Mouse (Mus musculus): ENCODE measurements around the gene Ube2l3.
"Not testable (repeated sequence)": the region's sequence is repeated elsewhere in the genome, so short reads cannot be mapped to it uniquely, and the experiment has no call there.

Ube2l3 gene

DNA sequence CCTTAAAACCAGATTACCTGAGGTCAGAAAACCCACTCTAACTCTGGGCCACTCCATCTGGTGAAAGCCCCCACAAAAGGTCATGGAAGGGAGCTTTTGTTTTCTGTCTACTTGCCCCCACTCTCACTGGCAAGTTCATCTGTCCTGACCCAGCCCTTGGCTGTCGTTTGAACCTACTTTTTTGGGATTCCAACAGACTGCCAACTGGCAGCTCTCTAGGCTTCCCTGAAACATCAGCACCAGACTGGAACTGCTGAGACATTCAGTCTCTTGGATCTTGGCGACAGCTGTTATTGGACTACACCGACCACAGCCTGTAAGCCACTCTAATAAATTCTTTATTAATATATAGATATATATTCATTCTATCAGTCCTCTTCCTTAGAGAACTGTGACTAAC lies 19.4 kb downstream of the Ube2l3 start:
- Histone ChIP-seq H3K27me3 (ENCODE audit: control insufficient read depth, insufficient read depth, low read length, poor library complexity, severe bottlenecking) (no peaks in the 10 kb centered on the region), H3K36me3 (ENCODE audit: control insufficient read depth, insufficient read depth, low read length, poor library complexity, severe bottlenecking) (no peaks in the 10 kb centered on the region)
- DNase-seq (ENCODE audit: low read depth, low spot score) = no peak

DNA sequence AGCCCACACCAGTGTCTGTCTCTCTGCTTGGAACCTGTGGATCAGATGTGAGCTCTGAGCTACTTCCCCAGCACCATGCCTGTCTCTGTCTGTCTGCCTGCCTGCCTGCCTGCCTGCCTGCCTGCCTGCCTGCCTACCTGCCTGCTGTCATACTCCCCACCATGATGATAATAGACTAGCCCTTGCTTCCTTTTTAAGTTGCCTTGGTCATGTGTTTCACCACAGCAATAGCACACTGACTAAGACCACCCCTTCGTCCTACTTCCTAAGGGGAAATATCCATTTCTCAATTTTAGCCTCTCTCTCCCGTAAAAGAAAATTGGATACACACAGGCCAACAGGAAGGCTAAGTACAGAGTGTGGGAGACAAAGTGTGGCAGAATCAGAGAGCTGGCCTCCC lies 20.3 kb downstream of the Ube2l3 start:
- no peak for DNase-seq (ENCODE audit: low read depth, low spot score)
- Histone ChIP-seq H3K27me3 (ENCODE audit: control insufficient read depth, insufficient read depth, low read length, poor library complexity, severe bottlenecking) (no peaks in the 10 kb centered on the region), H3K36me3 (ENCODE audit: control insufficient read depth, insufficient read depth, low read length, poor library complexity, severe bottlenecking) (no peaks in the 10 kb centered on the region)

DNA sequence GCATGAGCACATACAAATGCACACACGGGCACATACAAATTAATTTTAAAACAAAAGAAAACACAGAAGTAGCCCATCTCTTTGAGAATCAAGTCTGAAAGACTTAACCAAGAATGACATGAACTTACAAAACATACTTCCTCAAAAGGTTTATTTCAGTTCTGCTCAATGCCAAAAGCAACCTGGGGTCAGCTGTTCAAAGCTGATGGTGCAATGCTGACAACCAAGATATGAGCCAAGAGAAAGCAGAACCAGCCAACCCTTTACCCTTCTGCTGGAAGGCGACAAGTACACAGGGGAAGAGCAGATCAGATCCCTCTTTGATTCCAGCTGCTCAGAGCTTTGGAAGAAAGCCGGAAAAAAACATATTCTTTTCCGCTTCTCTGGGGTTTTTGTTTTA lies 21.1 kb downstream of the Ube2l3 start:
- Histone ChIP-seq H3K36me3 (ENCODE audit: control insufficient read depth, insufficient read depth, low read length, poor library complexity, severe bottlenecking) (no peaks in the 10 kb centered on the region), H3K27me3 (ENCODE audit: control insufficient read depth, insufficient read depth, low read length, poor library complexity, severe bottlenecking) (no peaks in the 10 kb centered on the region)
- peak; percentile 77 for DNase-seq (ENCODE audit: low read depth, low spot score)

DNA sequence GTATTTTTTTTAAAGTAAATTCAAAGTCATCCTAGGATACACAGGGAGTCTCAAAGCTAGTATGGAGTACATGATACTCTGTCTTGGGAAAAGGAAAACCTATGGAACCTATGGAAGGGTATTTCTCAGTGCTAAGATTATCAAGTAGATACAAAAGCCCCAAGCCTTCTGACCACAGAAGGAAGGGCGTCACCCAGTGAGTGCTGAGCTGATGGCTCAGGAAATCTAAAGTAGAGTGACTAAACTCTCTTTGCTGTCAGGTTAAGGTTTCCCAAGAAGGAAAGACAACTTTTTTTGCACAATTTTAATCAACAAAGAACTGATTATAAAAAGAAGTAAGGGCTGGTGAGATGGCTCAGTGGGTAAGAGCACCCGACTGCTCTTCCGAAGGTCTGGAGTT lies 22.7 kb downstream of the Ube2l3 start:
- DNase-seq (ENCODE audit: low read depth, low spot score) = no peak
- Histone ChIP-seq H3K27me3 (ENCODE audit: control insufficient read depth, insufficient read depth, low read length, poor library complexity, severe bottlenecking) (no peaks in the 10 kb centered on the region), H3K36me3 (ENCODE audit: control insufficient read depth, insufficient read depth, low read length, poor library complexity, severe bottlenecking) (peaks cover 6% of the 10 kb centered on the region)

DNA sequence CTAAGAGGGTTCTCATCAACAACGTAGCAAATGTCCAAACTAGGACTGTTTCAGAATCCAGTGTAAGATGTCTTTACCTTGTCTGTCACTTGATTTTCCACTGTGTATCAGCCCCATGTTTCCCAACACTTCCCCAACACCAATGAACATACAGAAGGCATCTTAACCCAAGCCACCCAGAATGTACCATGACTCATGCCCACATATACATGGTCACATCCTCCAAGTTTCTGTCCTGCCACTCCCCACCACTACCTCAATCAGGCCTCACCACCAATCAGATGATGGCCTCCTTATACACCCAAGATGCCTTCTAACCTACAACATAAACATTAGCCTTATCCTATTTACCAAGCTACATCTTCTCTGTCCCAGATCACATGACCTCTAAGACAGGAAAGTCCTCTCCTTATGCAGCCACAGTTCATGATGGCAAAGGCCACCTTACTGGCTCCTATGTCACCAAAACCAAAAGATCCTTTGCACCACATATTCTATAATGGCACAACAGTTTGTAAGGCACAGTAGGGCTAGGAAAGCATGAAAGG lies 24.8 kb downstream of the Ube2l3 start:
- Histone ChIP-seq H3K27me3 (ENCODE audit: control insufficient read depth, insufficient read depth, low read length, poor library complexity, severe bottlenecking) (no peaks in the 10 kb centered on the region), H3K36me3 (ENCODE audit: control insufficient read depth, insufficient read depth, low read length, poor library complexity, severe bottlenecking) (peaks cover 6% of the 10 kb centered on the region)
- DNase-seq (ENCODE audit: low read depth, low spot score) = no peak

DNA sequence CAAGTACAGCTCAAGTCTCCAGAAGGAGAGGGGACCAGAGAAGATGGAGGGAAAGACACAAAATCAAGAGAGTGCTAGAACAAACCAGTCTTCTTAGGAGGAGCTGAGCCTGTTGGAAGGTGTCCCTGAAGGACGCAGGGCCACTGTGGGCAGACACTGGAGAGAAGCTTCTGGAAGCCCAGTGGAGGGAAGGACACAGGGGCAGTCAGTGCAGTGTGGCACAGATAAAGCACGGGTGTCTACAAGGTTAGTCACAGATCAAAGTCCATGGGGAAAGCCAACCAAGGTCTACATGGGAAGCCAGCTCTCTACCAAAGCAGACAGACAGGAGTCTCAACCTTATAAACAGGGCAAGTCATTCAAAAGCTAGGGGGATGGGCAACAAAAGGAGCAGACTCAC lies 26.7 kb downstream of the Ube2l3 start:
- no peak for DNase-seq (ENCODE audit: low read depth, low spot score)
- peaks cover 6% of the 10 kb centered on the region for H3K36me3 ChIP-seq (ENCODE audit: control insufficient read depth, insufficient read depth, low read length, poor library complexity, severe bottlenecking)

DNA sequence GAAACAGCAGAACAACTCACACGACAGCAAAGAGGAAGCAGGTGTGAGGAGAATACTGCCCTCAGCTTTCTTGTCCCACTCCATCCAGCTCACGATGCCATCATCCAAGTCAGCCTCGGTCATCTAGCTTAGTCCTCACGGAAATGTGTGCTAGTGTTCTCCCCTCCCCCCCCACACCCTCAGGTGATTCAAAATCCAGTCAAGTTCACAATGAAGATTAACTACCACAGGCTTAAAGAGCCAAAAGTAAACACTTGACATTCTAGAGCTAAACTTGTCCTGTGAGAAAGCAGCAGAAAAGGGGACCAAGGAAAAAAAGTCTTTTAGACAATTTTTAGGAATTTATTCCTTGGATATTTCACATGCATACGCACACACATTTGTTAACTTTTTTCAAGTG lies 34.4 kb downstream of the Ube2l3 start:
- H3K27me3 ChIP-seq (ENCODE audit: control insufficient read depth, insufficient read depth, low read length, poor library complexity, severe bottlenecking) = no peaks in the 10 kb centered on the region
- peaks cover 10% of the 10 kb centered on the region for H3K36me3 ChIP-seq (ENCODE audit: control insufficient read depth, insufficient read depth, low read length, poor library complexity, severe bottlenecking)
- no peak for DNase-seq (ENCODE audit: low read depth, low spot score)

More for the DNA sequence above, 26.7 kb downstream of the Ube2l3 start:
- H3K27me3 ChIP-seq (ENCODE audit: control insufficient read depth, insufficient read depth, low read length, poor library complexity, severe bottlenecking) = no peaks in the 10 kb centered on the region

DNA sequence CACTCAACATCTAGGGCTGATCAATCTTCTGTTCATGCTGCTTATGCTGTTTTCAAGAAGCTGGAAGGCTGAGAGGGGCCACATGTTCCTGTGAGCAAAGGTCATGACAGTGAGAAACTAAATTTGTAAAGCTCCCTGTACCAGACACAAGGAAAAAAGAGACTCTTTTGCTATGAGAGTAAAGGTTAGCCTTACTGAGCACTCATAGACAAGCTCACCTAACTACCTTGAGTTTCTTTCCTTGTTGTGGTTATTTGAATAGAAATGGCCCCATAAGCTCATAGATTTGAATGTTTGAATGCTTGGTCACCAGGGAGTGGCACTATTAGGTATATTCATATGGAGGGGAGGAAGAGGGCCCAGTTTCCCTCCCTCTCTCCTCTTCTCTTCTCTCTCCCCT lies 35.3 kb downstream of the Ube2l3 start:
- DNase-seq (ENCODE audit: low read depth, low spot score) = no peak
- peaks cover 10% of the 10 kb centered on the region for H3K36me3 ChIP-seq (ENCODE audit: control insufficient read depth, insufficient read depth, low read length, poor library complexity, severe bottlenecking)
- H3K27me3 ChIP-seq (ENCODE audit: control insufficient read depth, insufficient read depth, low read length, poor library complexity, severe bottlenecking) = no peaks in the 10 kb centered on the region

DNA sequence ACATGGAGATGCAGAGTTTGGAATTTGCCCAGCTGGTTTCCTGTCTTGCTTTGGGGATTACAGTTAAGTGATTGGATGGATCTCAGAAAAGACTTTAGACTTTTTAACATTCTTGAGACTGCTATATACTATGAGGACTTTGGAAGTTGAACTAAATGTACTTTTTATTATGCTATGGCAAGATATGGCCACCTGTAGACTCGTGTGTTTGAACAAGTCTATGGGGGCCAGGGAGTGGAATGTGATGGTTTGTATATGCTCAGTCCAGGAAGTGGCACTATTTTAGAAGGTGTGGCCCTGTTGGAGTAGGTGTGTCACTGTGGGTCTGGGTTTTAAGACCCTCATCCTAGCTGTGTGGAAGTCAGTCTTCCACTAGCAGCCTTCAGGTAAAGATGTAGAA lies 37.0 kb downstream of the Ube2l3 start:
- not testable (repeated sequence) for H3K27me3 ChIP-seq (ENCODE audit: control insufficient read depth, insufficient read depth, low read length, poor library complexity, severe bottlenecking); H3K36me3 ChIP-seq (ENCODE audit: control insufficient read depth, insufficient read depth, low read length, poor library complexity, severe bottlenecking); DNase-seq (ENCODE audit: low read depth, low spot score)

DNA sequence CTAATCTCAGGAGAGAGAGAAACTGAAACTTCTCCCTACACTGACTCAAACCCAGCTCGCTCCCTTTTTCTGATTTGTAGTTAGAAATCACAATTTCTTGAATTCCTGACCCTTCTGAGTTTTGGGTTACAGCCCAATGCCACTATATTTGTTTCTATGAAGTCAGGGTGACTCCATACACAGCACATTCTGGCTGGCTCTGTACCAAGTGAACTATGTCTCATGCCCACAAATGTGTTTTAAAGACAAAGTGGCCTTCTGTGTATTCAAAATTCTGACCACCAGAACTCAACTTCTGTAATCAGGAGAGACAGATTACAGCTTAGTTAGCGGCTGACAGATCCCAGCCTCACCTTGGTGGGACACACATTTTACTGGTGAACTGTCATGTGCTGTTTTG lies 48.1 kb downstream of the Ube2l3 start:
- no peak for DNase-seq (ENCODE audit: low read depth, low spot score)
- Histone ChIP-seq H3K27me3 (ENCODE audit: control insufficient read depth, insufficient read depth, low read length, poor library complexity, severe bottlenecking) (no peaks in the 10 kb centered on the region), H3K36me3 (ENCODE audit: control insufficient read depth, insufficient read depth, low read length, poor library complexity, severe bottlenecking) (peaks cover 8% of the 10 kb centered on the region)

DNA sequence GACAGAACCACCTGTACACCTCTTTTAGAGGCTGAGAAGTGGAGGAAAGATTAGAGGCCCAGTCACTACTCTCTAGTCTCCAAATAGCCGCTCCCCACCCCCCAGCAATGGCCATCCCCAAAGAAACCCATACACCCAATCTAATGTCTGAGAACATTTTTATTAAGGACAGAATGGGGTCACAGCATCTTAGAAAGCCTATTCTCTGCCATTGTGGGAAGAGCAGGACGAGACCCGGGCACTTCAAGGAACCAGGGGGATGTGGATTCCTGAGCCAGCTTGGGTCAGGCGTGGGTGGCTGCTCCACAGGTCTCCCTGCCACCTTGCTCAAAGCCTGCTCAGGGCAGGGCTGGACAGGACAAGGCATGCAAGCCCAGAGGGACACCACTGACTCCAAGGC lies 50.6 kb downstream of the Ube2l3 start:
- peaks cover 6% of the 10 kb centered on the region; the same call in 1 of the 2 replicates for H3K36me3 ChIP-seq (ENCODE audit: control insufficient read depth, insufficient read depth, low read length, poor library complexity, severe bottlenecking)

DNA sequence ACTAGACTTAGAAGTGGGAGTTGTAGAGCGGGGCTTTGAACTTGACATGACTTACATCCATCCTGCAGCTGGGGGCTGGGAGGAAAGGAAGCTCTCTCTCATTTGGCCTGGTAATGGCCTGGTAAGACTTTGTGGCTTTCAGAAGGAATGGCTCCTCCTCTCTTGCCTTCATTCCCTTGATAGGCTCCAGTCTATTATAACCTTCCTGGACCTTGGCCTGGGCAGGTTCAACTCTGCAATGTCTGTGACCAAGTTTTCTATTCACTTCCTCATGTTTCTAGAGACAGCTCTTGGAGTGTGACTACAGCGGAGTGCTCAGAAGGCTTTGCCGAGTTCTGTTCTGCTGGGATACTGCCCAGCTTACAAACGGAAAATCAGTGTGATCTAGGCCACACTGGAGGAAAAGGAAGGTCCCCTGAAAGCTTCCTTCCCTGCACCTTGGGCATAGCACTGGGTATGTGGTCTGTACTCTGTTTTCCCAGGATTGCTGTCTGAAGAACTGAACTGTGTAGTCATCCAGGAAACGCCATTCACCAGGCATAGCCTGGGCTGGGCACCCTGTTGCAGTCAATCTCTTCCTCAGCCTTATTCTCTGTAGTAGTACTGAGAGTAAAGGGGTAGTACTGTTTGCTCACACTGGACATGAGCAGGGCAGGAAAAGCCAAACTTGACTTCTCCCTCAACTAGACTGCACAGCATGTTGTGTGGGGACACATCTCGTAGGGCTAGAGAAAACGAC lies 51.8 kb downstream of the Ube2l3 start:
- no peaks in the 10 kb centered on the region for H3K27me3 ChIP-seq (ENCODE audit: control insufficient read depth, insufficient read depth, low read length, poor library complexity, severe bottlenecking)
- no peak for DNase-seq (ENCODE audit: low read depth, low spot score)
- H3K36me3 ChIP-seq (ENCODE audit: control insufficient read depth, insufficient read depth, low read length, poor library complexity, severe bottlenecking) = peaks cover 3% of the 10 kb centered on the region; the same call in 1 of the 2 replicates

More for the DNA sequence above, 50.6 kb downstream of the Ube2l3 start:
- H3K27me3 ChIP-seq (ENCODE audit: control insufficient read depth, insufficient read depth, low read length, poor library complexity, severe bottlenecking) = no peaks in the 10 kb centered on the region
- no peak for DNase-seq (ENCODE audit: low read depth, low spot score)

DNA sequence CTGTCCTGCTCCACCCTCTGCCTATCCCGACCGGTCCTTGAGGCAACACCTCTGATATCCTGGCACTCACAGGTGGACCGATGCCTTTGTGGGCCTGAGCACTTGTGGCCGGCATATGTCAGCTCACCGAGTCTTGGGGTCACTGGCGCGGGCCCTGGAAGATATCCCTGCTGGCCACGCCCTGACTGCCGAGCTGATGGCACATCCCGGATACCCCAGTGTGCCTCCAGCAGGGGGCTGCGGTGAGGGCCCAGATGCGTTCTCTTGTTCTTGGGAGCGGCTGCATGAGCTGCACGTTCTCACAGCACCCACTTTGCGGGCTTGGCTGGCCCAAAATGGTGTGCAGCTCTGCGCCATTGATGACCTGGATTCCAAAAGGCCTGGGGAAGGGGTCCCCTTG lies 54.4 kb downstream of the Ube2l3 start:
- DNase-seq (ENCODE audit: low read depth, low spot score) = peak; percentile 19
- H3K36me3 ChIP-seq (ENCODE audit: control insufficient read depth, insufficient read depth, low read length, poor library complexity, severe bottlenecking) = no peaks in the 10 kb centered on the region; the same call in 1 of the 2 replicates
- no peaks in the 10 kb centered on the region for H3K27me3 ChIP-seq (ENCODE audit: control insufficient read depth, insufficient read depth, low read length, poor library complexity, severe bottlenecking)

DNA sequence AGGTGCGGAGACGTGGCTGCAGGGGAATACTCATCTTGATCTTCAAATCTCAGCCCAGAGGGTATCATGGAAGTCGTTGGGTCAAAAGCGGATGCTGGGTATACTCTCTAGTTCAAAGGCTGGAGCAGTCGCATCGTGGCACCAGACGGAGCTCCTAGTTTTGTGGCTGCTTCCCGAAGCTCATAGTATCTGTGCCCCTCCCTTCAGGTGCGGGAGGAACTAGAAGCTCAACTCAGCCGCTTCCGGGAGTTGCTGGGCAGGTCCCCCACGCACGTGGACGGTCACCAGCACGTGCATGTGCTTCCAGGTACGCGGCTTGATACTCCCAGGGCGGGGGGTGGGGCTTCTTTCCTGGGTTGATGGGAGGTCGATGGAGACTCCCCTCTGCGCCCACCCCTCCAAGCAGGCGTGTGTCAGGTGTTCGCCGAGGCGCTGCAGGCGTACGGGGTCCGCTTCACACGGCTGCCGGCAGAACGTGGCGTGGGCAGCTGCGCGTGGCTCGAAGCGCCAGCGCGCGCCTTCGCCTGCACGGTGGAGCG lies 55.0 kb downstream of the Ube2l3 start:
- no peaks in the 10 kb centered on the region for H3K36me3 ChIP-seq (ENCODE audit: control insufficient read depth, insufficient read depth, low read length, poor library complexity, severe bottlenecking)
- peak; percentile 52 for DNase-seq (ENCODE audit: low read depth, low spot score)
- no peaks in the 10 kb centered on the region for H3K27me3 ChIP-seq (ENCODE audit: control insufficient read depth, insufficient read depth, low read length, poor library complexity, severe bottlenecking)

DNA sequence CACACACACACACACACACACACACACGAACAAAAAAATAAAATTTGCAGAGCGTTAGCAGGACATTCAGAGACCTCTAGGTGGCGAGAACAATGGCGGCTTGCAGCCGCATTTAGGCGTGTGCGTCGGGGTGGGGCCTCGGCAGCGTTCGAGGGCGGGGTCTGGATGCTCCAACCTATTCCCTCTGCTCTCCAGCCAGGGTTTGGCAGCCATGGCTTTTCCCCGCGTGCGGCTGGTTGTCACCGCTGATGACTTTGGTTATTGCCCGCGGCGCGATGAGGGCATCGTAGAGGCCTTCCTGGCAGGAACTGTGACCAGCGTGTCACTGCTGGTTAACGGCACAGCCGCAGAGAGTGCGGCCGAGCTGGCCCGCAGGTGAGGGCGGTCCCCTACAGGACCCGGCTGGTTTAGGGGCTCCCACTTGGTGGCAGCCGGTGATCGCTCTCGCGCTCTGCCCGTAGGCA lies 55.6 kb downstream of the Ube2l3 start, which contains the start of gene Ccdc116:
TSS of gene Ccdc116 (minus strand) at position 458 of the 464 bp plus-strand sequence.
- Histone ChIP-seq H3K27me3 (ENCODE audit: control insufficient read depth, insufficient read depth, low read length, poor library complexity, severe bottlenecking) (no peaks in the 10 kb centered on the region), H3K36me3 (ENCODE audit: control insufficient read depth, insufficient read depth, low read length, poor library complexity, severe bottlenecking) (no peaks in the 10 kb centered on the region)
- peak; percentile 86 for DNase-seq (ENCODE audit: low read depth, low spot score)

All from splenic B cell, adult 2 months (primary cell).